Mouse (Mus musculus) cortical plate, adult 2 months (tissue): ENCODE data around the gene Sstr5. TPM values are rescaled to one million over a fixed set of nuclear protein-coding genes. Genes with fewer than 3 reads are reported as not detected.

Experiments used
- H3K27ac ChIP-seq: fragments of 200-500 bp; 2 replicates; pipeline ENCODE4 v1.5.1; 2012; ENCODE audit warnings: low read length, control low read depth, inconsistent platforms; ENCODE audit not compliant: insufficient read depth
- H3K4me1 ChIP-seq: fragments of 200-500 bp; 2 replicates; pipeline ENCODE4 v1.6.1; 2011; ENCODE audit warnings: low read length; ENCODE audit not compliant: control insufficient read depth, insufficient read depth
- H3K4me3 ChIP-seq: fragments of 200-500 bp; 2 replicates; pipeline ENCODE4 v1.5.1; 2011; ENCODE audit warnings: mild to moderate bottlenecking, low read length, control low read depth; ENCODE audit not compliant: insufficient read depth
- CTCF ChIP-seq: fragments of 200-500 bp; IDR thresholded peaks from 2 replicates; pipeline ENCODE4 v1.5.1; 2011; ENCODE audit warnings: mild to moderate bottlenecking, control low read depth, low read length; ENCODE audit not compliant: insufficient read depth; ENCODE audit errors: extremely low read depth
- POLR2A ChIP-seq: fragments of 200-500 bp; IDR thresholded peaks from 2 replicates; pipeline ENCODE4 v1.6.1; 2011; ENCODE audit warnings: mild to moderate bottlenecking, low read length, control low read depth; ENCODE audit not compliant: insufficient read depth; ENCODE audit errors: extremely low read depth
- polyA plus RNA-seq: library from polyadenylated mRNA; depleted of rRNA; stranded (reverse); fragments of >200 nt; gene quantifications from 2 replicates; pipeline ENCODE4 v1.2.3, GENCODE M21; 2012

Sstr5 gene
- polyA plus RNA-seq, 1 experiment = 0.10 TPM

DNA sequence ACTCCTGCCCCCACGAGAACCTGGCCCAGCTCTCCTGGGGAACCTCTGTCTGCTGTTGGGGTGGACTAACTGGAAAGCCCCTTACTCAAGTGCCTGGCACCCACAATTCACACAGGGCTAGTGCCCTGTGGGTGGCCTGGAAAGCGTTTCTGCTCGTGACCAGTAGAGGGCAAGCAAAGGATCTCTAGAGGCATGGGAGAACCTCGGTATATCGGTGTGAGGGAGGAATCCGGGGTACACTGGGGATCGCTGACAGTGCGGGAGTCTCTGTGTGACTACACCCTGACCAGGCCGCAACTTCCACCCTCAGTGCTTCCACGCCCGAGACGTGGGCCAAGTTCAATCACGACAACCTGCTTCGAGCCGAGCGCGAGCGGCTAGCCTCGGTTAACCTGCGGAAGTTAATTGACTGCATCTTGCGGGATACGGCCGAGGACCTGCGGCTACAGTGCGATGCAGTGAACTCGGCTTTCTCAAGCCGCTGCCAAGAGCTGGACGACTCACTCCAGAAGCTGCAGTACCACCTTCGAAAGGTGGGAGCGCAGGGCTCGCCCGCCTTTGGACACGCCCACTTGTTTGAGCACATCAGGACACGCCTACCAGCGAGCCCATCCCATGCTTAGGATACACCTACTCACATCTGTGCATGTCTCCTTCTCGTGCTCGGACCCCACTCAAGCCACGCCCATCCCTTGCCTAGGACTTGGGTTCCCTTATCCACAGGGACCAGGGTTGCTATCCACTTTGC, 22.6 kb downstream of the Sstr5 start:
- peak overlapping the region; percentile 28 for H3K4me3 ChIP-seq
- H3K4me1 ChIP-seq = no peaks in the 10 kb centered on the region
- no peak overlapping the region for H3K27ac ChIP-seq
- peak; percentile 78 for TF ChIP-seq CTCF
- no peak for TF ChIP-seq POLR2A

GRCm38 (mm10) chr17:25472044-25472443, 25.0 kb downstream of the Sstr5 start:
- TF ChIP-seq CTCF = no peak
- TF ChIP-seq POLR2A = no peak
- no peak overlapping the region for H3K27ac ChIP-seq
- H3K4me1 ChIP-seq = no peaks in the 10 kb centered on the region
- peak overlapping the region; percentile 26 for H3K4me3 ChIP-seq

DNA sequence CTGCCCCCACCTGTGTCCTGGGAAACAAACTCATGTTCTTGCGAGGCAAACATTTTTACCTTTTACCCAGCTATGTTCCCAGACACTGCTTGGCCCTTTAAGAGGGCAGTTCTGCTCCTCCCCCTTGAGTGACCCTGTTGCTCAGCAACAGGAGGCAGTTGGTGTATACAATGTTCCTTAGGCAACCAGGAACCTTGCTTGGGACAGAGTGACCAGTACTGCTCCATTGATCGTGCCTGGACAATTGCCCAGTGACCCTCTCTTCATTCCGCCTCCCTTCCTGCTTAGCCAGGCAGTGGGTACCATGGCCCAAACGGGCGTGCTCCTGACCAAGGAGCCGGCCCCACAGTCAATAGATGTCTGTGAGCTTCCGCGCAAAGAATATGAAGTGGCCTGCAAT, 25.7 kb downstream of the Sstr5 start:
- H3K4me3 ChIP-seq = peak overlapping the region; percentile 26
- H3K4me1 ChIP-seq = no peaks in the 10 kb centered on the region
- TF ChIP-seq POLR2A (no peak), CTCF (no peak)
- H3K27ac ChIP-seq = no peak overlapping the region

DNA sequence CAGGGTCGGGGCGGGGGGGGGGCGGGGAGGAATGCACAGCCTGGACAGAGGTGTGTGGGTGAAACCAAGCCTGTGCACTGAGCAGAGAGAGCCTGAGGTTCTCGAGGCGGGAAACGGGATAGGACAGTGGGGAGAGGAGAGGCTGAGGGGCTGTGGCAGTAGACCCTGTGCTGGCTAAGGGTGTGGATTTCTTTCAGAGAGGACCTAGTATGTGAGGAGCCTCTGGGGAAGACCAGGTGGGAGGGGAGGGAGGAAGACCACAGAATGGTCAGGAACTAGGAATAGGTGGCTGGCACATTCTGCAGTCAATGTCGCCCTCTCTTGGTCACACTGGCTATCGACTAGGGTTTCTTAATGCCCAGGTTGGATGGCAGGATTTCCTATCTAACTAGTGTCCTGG, 27.3 kb downstream of the Sstr5 start:
- peak; percentile 99 for TF ChIP-seq CTCF
- no peak for TF ChIP-seq POLR2A
- no peaks in the 10 kb centered on the region for H3K4me1 ChIP-seq
- H3K27ac ChIP-seq = no peak overlapping the region
- no peak overlapping the region for H3K4me3 ChIP-seq

GRCm38 (mm10) chr17:25468301-25468700, 28.8 kb downstream of the Sstr5 start:
- Histone ChIP-seq H3K4me1 (no peaks in the 10 kb centered on the region), H3K27ac (no peak overlapping the region), H3K4me3 (no peak overlapping the region)
- TF ChIP-seq CTCF (no peak), POLR2A (no peak)

- H3K4me1 ChIP-seq = no peaks in the 10 kb centered on the region
Measured at GRCm38 (mm10) chr17:25467781-25468180, 29.3 kb downstream of the Sstr5 start.

DNA sequence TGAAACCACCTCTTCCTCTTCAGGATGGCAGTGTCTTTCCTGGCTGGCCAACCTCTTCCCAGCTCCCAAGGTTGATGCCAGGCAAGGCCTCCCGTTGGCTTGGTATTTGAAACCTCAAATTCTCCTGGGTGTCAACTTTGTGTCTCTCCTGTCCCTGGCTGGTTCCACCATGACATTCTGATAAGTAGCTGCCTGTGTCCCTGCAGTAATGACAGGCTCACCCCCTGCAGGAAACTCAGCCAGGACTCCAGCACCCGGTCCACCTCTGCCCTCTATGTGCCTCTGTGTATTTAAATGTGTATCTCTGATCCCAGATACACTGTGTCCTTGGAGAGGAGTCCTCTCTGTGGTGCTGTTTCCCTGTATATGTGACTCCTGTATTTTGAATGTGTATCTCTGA, 30.8 kb downstream of the Sstr5 start:
- TF ChIP-seq POLR2A = no peak
- TF ChIP-seq CTCF = no peak
- Histone ChIP-seq H3K27ac (no peak overlapping the region), H3K4me1 (no peaks in the 10 kb centered on the region), H3K4me3 (no peak overlapping the region)

More at GRCm38 (mm10) chr17:25467781-25468180, 29.3 kb downstream of the Sstr5 start:
- Histone ChIP-seq H3K27ac (no peak overlapping the region), H3K4me3 (no peak overlapping the region)
- no peak for TF ChIP-seq POLR2A
- no peak for TF ChIP-seq CTCF

DNA sequence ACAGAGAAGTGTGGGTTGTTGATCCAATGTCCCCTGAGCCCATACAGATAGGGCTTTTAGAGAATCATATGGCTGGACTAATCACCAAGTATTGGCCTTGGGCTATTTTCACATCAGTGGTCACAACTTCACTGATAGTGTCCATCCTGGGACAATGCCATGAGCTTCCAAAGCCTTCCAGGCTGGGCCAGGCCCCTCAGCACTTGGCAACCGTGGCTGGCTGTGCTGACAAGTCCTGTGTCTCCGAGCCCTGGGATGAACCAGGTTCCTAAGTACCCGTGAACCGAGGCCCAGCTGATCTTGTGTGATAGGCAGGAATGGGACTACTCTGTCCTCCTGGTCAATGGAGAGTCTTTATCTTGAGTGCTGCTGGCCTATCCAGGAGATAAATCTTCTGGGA, 33.0 kb downstream of the Sstr5 start:
- Histone ChIP-seq H3K4me1 (no peaks in the 10 kb centered on the region), H3K4me3 (no peak overlapping the region), H3K27ac (no peak overlapping the region)
- TF ChIP-seq CTCF = no peak
- TF ChIP-seq POLR2A = no peak

GRCm38 (mm10) chr17:25463326-25463945, 33.7 kb downstream of the Sstr5 start:
- Histone ChIP-seq H3K4me3 (no peak overlapping the region), H3K27ac (no peak overlapping the region), H3K4me1 (no peaks in the 10 kb centered on the region)
- TF ChIP-seq CTCF = no peak
- TF ChIP-seq POLR2A = no peak

- no peak for TF ChIP-seq CTCF
- no peak for TF ChIP-seq POLR2A
- Histone ChIP-seq H3K27ac (no peak overlapping the region), H3K4me3 (no peak overlapping the region), H3K4me1 (0 out of 2 replicates have a peak, but pooled peaks cover 3% of the 10 kb centered on the region)
Measured at GRCm38 (mm10) chr17:25462236-25462875, 34.7 kb downstream of the Sstr5 start.
